Mouse (Mus musculus) spleen, postnatal 36 days (tissue): ENCODE data around the gene Tceanc2.

Source experiments
- DNase-seq, 2 experiments: peaks; one replicate each; pipeline ENCODE4 v3.0.0; 2022; ENCODE audit warnings: low spot score in 2 of 2, mixed read lengths in 1 of 2

The Tceanc2 gene

GRCm38 (mm10) chr4:107178830-107179490 lies at the start of gene Tceanc2:
Gene Tceanc2 (minus strand): TSS chr4:107179116.
- DNase-seq, result peak; percentile 56 to 64

GRCm38 (mm10) chr4:107226313-107226712 lies 47.4 kb upstream of the Tceanc2 start:
- DNase-seq, result no peak

DNA sequence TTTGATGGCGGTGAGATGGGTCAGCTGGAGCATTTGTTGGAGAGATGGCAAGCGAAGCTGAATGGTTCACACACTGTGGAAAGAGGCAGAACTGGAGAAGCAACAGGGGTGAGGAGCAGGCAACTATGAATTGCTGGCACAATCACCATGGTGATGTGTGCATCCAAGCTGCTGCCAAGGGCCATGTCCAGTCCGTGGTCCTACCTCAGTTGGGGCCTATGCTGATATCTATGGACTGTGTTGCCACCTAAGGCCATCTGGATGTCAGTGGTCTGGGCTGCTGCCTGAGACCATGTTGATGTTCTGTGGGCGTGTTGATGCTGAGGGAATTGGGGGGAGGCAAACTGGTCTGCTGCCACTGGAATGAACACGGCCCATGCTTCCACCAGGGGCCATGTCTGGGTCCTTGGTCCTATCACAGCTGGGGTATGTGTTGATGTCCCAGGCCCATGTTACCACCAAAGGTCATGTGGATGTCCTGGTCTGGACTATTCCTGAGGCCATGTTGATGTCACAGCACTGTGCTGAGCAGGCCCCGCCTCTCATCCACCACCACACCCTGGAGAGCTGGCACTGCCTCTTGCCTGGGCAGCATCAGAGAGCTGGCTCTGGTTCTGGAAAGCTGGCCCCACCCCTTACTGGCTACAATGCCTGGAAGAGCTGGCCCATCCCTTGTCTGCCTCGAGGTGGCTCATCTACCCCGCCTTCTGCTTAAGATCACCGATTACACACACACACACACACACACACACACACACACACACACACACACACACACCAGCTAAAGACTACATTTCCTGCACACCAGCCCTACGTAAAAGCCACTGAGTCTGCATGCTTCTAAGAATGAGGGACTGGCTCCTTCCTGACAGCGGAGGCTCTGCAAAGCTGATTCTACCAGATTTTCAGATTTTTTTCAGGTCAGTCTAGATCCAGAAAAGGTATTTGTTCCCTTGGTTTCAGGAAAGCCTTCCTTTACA lies 44.6 kb upstream of the Tceanc2 start:
- DNase-seq, result peak; percentile 10 to 13

- no peak for DNase-seq
These were observed 42.6 kb upstream of the Tceanc2 start for GRCm38 (mm10) chr4:107221524-107221923.

- peak; percentile 53 to 69 for DNase-seq
These were observed 38.7 kb upstream of the Tceanc2 start for GRCm38 (mm10) chr4:107217574-107217973.

DNA sequence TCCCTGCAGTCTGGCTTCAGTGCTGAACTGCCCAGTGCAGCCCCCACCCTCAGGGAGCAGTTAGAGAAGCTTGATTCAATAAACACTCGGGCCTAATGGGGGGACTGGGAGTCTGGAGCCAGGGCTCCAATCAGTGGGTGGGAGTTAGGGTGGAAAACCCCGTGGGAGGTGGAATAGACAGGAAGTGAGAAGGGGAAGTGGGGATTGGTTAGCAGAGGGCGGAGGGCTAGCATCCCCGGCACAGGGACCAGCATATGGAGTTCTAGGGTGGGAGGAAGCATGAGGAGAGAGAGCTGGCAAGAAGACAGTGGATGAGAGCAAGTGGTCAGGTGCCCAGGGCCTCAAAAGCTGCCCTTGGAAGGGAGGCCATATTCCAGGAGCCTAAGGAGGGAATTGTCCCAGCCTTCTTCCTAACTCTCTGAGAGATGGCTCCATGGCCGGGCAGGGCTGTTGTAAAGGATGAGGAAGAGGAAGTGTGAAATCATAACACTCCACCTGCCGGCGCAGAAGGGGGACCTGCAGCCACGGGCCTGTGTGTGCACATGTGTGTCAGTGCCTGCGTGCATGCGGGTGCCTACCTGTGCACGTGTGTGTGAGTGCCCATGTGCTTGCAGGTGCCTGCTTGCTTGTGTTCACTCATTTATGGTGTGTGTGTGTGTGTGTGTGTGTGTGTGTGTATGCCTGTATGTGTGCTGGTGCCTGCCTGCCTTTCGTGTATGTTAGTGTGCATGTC lies 34.5 kb upstream of the Tceanc2 start:
- DNase-seq, result no peak

- DNase-seq, result no peak
These were observed 33.0 kb upstream of the Tceanc2 start for GRCm38 (mm10) chr4:107211936-107212335.

GRCm38 (mm10) chr4:107211465-107211864 lies 32.5 kb upstream of the Tceanc2 start:
- no peak for DNase-seq

DNA sequence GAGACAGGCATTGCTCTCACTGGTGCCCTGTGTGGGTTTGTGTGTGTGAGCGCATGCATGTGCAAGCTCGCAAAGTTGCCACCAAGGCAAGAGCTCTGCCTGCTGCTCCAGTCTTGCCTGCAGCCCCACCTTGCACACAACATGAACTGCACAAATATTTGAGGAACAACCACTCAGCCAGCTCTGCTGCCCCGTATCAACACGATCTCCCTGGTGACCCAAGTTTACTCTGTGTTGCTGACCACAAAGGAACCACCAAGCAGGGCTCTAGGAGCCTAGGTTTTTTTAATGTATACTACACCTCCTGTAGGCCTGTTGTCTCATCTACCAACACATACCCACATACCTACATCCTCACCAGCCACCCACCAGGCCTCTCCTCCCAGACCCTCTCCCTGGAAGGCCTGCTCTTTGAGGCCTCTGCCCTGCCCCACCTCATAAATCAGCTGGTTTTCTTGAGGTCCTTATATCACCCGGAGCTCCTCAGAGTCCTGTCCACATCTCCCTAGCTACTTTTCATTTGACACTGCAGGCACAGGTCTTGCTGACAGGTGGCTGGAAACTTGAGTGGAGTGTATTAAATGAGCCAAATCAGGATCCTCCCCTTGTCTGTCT lies 31.7 kb upstream of the Tceanc2 start:
- no peak for DNase-seq

- no peak for DNase-seq
These were observed 30.0 kb upstream of the Tceanc2 start, which contains the start of gene Ldlrad1 for GRCm38 (mm10) chr4:107208880-107209279. Gene Ldlrad1 (plus strand): TSS chr4:107209180.

GRCm38 (mm10) chr4:107207016-107207415 lies 28.1 kb upstream of the Tceanc2 start:
- no peak for DNase-seq

GRCm38 (mm10) chr4:107203001-107203400 lies 24.1 kb upstream of the Tceanc2 start:
- no peak for DNase-seq

- no peak for DNase-seq
These were observed 22.9 kb upstream of the Tceanc2 start for GRCm38 (mm10) chr4:107201779-107202178.

GRCm38 (mm10) chr4:107198072-107198471 lies 19.2 kb upstream of the Tceanc2 start:
- no peak for DNase-seq

GRCm38 (mm10) chr4:107196454-107196853 lies 17.5 kb upstream of the Tceanc2 start:
- no peak for DNase-seq

DNA sequence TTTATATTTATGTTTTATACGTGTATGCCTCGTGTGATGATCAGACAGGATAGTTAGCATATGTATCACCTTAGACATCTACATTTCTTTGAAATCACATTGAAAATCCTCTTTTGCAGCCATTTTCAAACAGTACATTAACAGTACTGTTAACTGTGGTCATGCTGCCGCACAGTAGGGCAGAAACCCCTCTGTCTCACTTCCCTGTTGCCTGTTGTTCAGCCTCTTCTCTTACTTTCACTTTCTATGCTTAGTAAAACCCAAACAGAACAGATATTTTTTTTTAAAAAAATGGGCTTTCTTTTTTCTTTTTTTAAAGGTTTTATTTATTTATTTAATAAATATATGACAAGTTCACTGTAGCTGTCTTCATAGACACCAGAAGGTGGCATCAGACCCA lies 14.9 kb upstream of the Tceanc2 start:
- DNase-seq, result no peak

DNA sequence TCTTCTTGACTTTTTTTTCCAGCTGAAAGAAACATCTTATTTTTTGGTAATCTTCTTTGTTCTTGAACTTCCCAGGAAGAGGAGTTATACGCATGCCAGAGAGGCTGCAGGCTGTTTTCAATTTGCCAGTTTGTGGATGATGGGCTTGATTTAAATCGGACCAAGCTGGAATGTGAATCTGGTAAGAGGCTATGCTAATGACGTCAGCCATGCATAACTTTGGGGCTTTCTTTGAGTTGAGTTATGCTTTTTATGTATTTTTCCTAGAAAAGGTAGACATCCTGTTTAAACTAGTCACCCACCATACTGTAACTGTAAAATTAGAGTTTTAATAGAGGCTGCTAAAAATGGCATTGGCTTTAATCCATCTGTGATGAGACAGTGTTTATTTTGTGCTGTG lies 6.8 kb upstream of the Tceanc2 start:
- no peak for DNase-seq

GRCm38 (mm10) chr4:107183203-107183602 lies 4.3 kb upstream of the Tceanc2 start:
- no peak for DNase-seq

GRCm38 (mm10) chr4:107182796-107183195 lies 3.9 kb upstream of the Tceanc2 start:
- no peak for DNase-seq

- DNase-seq, result no peak
These were observed 3.0 kb upstream of the Tceanc2 start for GRCm38 (mm10) chr4:107181866-107182265.

DNA sequence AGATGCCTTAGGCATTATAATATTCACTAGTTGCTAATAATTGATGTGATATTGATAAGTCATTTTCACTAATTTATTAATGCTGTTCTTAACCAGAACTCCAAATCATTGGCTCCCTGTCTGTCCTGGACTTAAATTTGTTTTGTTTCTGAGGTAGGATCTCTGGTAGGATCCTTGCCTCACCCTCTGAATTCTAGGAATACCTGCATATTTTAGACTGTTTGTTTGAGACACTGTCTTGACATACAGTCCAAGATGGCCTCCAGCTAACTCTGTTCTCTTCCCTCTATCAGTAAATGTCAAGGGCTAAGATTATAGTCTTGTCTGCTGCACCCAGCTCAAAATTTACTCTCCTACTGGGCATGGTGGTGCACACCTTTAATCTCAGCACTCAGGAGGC lies 1.8 kb upstream of the Tceanc2 start:
- DNase-seq, result no peak

GRCm38 (mm10) chr4:107179561-107179960 lies 645 bp upstream of the Tceanc2 start:
- DNase-seq, result no peak
